Mouse (Mus musculus): ENCODE measurements around the gene Zkscan5. TPM values are rescaled to one million over a fixed set of nuclear protein-coding genes. Genes with fewer than 3 reads are reported as not detected.

Zkscan5 gene
- 13.6 and 13.7 TPM in 2 replicates for polyA plus RNA-seq (2015; fragmentation: Nextera tagmentation; extraction: Ambion mirVana)

GRCm38 (mm10) chr5:145203936-145204691, at the start of gene Zkscan5:
TSS of gene Zkscan5 (plus strand) at chr5:145204562.
- Histone ChIP-seq H3K4me2 (replicated peaks) (peak within 1 kb of the TSS; percentile 67), H3K4me1 (peaks cover 29% of the 10 kb centered on the region), H3K4me3 (replicated peaks) (peak within 1 kb of the TSS; percentile 66), H3K36me3 (peaks cover 8% of the 10 kb centered on the region; the same call in 1 of the 2 replicates), H3K9ac (peak within 1 kb of the TSS; percentile 54), H3K9me3 (replicated peaks) (no peaks in the 10 kb centered on the region), H3K27ac (replicated peaks) (peak within 1 kb of the TSS; percentile 94), H3K27me3 (no peaks in the 10 kb centered on the region)
- ATAC-seq (ENCODE audit: insufficient number of reproducible peaks, low FRiP score, low TSS enrichment, low read depth) = peak; percentile 98
- under 1% methylated on average over 22 of the region's 22 CpGs for WGBS

DNA sequence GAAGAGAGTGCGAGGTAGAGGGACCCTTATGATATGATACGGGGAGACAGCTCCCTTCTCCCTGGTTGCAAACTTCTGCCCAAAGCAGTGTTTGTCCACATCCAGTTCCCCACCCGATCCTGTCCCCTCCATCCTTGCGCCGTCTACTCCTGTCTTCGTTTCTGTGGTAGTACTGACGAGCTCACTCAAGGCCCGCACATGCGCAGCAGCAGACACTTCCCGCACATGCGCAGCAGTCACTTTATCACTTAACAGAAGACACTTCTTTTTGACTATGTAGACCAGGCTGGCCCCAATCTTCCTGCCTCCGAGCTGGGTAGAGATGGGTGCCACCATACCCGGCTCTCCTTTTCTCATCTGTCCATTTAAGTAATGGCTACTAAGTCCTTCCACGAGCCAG, 43.0 kb upstream of the Zkscan5 start:
- H3K27me3 ChIP-seq = no peaks in the 10 kb centered on the region
- H3K9me3 ChIP-seq (replicated peaks) = no peaks in the 10 kb centered on the region
- peaks cover 69% of the 10 kb centered on the region for H3K36me3 ChIP-seq
- peaks cover 17% of the 10 kb centered on the region for H3K4me1 ChIP-seq
- H3K27ac ChIP-seq (replicated peaks) = no peak overlapping the region
- no peak overlapping the region for H3K4me2 ChIP-seq (replicated peaks)
- no peak overlapping the region for H3K4me3 ChIP-seq (replicated peaks)
- 94% methylated on average over 14 of the region's 14 CpGs for WGBS
- no peak for ATAC-seq (ENCODE audit: insufficient number of reproducible peaks, low FRiP score, low TSS enrichment, low read depth)
- no peak overlapping the region for H3K9ac ChIP-seq

DNA sequence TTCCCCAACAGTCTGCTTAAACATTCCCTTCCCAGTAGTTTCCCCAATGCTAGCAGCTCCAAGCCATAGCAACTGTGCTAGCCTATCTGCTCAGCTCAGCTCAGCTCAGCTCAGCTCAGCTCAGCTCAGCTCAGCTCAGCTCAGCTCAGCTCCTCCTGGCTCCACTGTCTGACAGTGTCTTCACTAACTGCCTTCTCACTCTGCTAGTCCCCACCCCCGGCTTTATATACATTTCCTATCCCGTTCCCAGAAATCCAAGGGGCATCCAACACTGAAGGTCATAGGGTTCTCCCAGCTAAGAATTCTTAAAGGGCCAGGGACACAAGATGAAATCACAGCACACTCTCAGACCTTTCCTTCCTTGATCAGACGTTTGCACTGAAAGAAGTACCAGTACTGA, 39.7 kb upstream of the Zkscan5 start:
- Histone ChIP-seq H3K27ac (replicated peaks) (no peak overlapping the region), H3K4me3 (replicated peaks) (no peak overlapping the region), H3K27me3 (no peaks in the 10 kb centered on the region), H3K36me3 (peaks cover 42% of the 10 kb centered on the region), H3K9me3 (replicated peaks) (no peaks in the 10 kb centered on the region), H3K9ac (no peak overlapping the region), H3K4me1 (peaks cover 30% of the 10 kb centered on the region), H3K4me2 (replicated peaks) (no peak overlapping the region)
- WGBS = 58% methylated on average over 3 of the region's 3 CpGs
- no peak for ATAC-seq (ENCODE audit: insufficient number of reproducible peaks, low FRiP score, low TSS enrichment, low read depth)

DNA sequence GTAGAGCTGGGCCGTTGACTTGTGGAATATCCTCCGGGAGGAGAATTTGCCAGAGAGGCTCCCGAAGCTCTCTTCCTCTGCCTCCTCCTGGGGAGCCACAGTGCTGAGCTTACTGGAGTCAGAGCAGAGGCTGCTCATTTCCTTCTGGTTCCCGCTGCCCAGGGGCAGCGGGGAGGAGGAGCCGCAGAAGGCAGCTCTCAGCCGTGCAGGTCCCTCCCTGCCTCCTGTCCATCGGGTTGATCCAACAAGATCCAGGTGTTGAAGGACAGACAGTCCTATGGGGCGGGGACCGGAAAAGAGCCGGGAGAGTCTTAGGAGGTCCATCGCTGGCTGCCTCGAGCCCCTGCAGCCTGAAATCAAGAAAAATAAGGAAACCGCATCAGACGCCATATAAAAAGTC, 39.2 kb upstream of the Zkscan5 start:
- Histone ChIP-seq H3K27ac (replicated peaks) (no peak overlapping the region), H3K4me1 (peaks cover 30% of the 10 kb centered on the region), H3K4me3 (replicated peaks) (no peak overlapping the region), H3K4me2 (replicated peaks) (no peak overlapping the region), H3K9me3 (replicated peaks) (no peaks in the 10 kb centered on the region), H3K9ac (no peak overlapping the region), H3K27me3 (no peaks in the 10 kb centered on the region), H3K36me3 (peaks cover 40% of the 10 kb centered on the region)
- no peak for ATAC-seq (ENCODE audit: insufficient number of reproducible peaks, low FRiP score, low TSS enrichment, low read depth)
- WGBS = 84% methylated on average over 15 of the region's 15 CpGs

DNA sequence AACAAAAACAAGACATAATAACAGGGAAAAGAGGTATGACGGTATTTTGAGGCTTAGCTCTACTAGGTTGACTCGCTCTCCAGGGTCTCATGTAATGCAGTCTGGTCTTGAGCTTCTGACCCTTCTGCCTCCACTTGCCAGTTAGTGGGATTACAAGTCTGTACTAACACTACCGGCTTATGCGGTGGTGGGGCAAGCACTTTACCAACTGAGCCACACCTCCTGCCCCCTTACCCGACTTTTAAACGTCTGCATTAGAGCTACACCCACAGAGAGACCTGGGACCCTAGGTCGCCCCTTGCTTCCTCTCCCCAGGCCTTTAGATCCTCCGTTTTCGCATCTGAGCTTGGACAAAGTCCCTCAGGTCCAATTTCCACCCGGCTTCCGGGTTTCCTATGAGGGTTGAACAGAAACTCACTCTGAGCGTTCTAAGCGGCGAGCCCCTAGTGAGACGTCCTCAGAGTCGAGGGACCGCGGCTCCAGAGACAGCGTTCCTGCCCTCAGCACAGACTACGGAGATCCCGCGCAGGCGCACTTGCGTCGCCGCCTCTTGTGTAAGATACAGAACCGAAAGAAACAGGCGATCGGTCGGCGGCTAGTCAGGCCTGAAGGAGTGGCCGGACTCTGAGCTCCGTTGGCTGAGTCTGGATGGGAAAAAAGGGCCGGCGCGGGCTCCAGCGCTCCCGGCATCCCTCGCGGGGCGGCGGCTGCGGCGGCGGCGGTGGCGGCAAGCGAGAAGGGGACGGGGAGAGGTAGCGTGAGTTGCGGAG, 37.6 kb upstream of the Zkscan5 start, which contains the start of the genes Ptcd1 and Cpsf4:
TSS of gene Ptcd1 (minus strand) at position 573 of the 770 bp plus-strand sequence.
TSS of gene Cpsf4 (plus strand) at position 678 of the 770 bp plus-strand sequence.
- peak within 1 kb of the TSS; percentile 97 for H3K4me3 ChIP-seq (replicated peaks)
- H3K9ac ChIP-seq = peak within 1 kb of the TSS; percentile 90
- H3K4me2 ChIP-seq (replicated peaks) = peak within 1 kb of the TSS; percentile 75
- WGBS = under 1% methylated on average over 49 of the region's 51 CpGs
- H3K36me3 ChIP-seq = peaks cover 42% of the 10 kb centered on the region
- H3K4me1 ChIP-seq = peaks cover 30% of the 10 kb centered on the region
- peak within 1 kb of the TSS; percentile 91 for H3K27ac ChIP-seq (replicated peaks)
- no peaks in the 10 kb centered on the region for H3K27me3 ChIP-seq
- no peaks in the 10 kb centered on the region for H3K9me3 ChIP-seq (replicated peaks)
- peak; percentile 93 for ATAC-seq (ENCODE audit: insufficient number of reproducible peaks, low FRiP score, low TSS enrichment, low read depth)

DNA sequence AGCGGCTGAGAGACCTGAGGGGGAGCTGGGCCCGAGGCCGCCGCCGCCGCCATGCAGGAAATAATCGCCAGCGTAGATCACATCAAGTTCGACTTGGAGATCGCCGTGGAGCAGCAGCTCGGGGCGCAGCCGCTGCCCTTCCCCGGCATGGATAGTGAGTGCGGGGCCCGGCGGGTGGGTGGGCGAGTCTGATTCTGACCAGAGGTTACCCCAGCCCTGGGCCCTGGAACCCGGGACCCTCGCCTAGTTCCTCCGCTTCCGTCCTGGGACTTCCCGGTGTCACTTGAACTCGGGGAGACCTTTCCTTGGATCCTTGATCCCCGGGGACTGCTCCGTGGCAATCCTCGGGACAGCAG, 37.1 kb upstream of the Zkscan5 start:
- H3K4me2 ChIP-seq (replicated peaks) = peak overlapping the region; percentile 75
- WGBS = under 1% methylated on average over 28 of the region's 28 CpGs
- H3K4me1 ChIP-seq = peaks cover 30% of the 10 kb centered on the region
- H3K27me3 ChIP-seq = no peaks in the 10 kb centered on the region
- ATAC-seq (ENCODE audit: insufficient number of reproducible peaks, low FRiP score, low TSS enrichment, low read depth) = peak; percentile 9; the same call in 1 of the 2 replicates
- peak overlapping the region; percentile 91 for H3K27ac ChIP-seq (replicated peaks)
- H3K9me3 ChIP-seq (replicated peaks) = no peaks in the 10 kb centered on the region
- peaks cover 43% of the 10 kb centered on the region for H3K36me3 ChIP-seq
- peak overlapping the region; percentile 97 for H3K4me3 ChIP-seq (replicated peaks)
- H3K9ac ChIP-seq = peak overlapping the region; percentile 90

DNA sequence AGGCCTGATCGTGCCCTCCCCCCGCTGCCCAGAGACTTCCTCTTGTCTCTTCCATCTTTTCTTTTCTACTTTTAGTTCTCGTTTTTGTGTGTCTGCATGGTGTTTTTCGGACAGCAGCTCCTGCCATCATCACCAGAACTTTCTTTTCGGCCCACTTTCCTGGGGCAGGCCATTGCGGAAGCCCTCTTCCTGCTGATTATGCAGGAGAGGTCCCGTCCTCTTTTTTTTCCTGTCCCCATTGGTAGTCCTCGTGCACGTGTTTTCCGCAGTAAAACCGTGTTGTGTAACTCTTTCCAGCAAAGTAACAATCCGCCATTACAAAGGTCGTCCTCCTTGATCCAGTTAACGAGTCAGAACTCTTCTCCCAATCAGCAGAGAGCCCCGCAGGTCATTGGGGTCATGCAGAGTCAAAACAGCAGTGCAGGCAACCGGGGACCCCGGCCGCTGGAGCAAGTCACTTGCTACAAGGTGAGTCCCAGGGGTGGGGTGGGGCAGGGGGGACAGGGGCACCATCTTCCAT, 25.8 kb upstream of the Zkscan5 start:
- no peak overlapping the region for H3K4me2 ChIP-seq (replicated peaks)
- no peaks in the 10 kb centered on the region for H3K4me1 ChIP-seq
- H3K9me3 ChIP-seq (replicated peaks) = no peaks in the 10 kb centered on the region
- H3K4me3 ChIP-seq (replicated peaks) = no peak overlapping the region
- no peak for ATAC-seq (ENCODE audit: insufficient number of reproducible peaks, low FRiP score, low TSS enrichment, low read depth)
- peaks cover 99% of the 10 kb centered on the region for H3K36me3 ChIP-seq
- no peaks in the 10 kb centered on the region for H3K27me3 ChIP-seq
- H3K27ac ChIP-seq (replicated peaks) = no peak overlapping the region
- 80% methylated on average over 18 of the region's 18 CpGs for WGBS
- no peak overlapping the region for H3K9ac ChIP-seq

GRCm38 (mm10) chr5:145185244-145185643, 19.1 kb upstream of the Zkscan5 start:
- H3K9me3 ChIP-seq (replicated peaks) = no peaks in the 10 kb centered on the region
- H3K4me1 ChIP-seq = peaks cover 8% of the 10 kb centered on the region
- H3K27me3 ChIP-seq = no peaks in the 10 kb centered on the region
- peaks cover 84% of the 10 kb centered on the region for H3K36me3 ChIP-seq
- H3K9ac ChIP-seq = no peak overlapping the region
- 78% methylated on average over 2 of the region's 2 CpGs for WGBS
- H3K4me2 ChIP-seq (replicated peaks) = no peak overlapping the region
- no peak for ATAC-seq (ENCODE audit: insufficient number of reproducible peaks, low FRiP score, low TSS enrichment, low read depth)
- no peak overlapping the region for H3K4me3 ChIP-seq (replicated peaks)
- no peak overlapping the region for H3K27ac ChIP-seq (replicated peaks)

DNA sequence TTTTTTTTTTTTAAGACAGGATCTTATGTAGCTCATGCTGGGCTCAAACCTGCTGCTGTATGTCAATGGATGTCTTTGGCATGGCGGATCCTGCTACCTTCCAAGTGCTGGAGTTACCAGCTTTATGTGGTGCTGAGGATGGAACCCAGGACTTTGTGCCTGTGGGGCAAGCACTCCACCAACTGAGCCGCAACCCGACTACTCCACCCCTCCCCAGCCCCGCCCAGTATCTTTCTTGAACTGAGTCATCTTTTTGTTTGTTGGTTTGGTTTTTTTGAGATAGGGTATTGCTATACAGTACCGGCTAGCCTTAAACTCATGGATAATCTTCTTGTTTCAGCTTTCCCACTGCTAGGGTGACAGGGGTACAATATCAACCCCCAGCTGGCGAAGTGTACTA, 14.9 kb upstream of the Zkscan5 start:
- H3K4me1 ChIP-seq = peaks cover 18% of the 10 kb centered on the region
- H3K9ac ChIP-seq = no peak overlapping the region
- no peak overlapping the region for H3K27ac ChIP-seq (replicated peaks)
- H3K4me2 ChIP-seq (replicated peaks) = no peak overlapping the region
- H3K27me3 ChIP-seq = no peaks in the 10 kb centered on the region
- peaks cover 49% of the 10 kb centered on the region for H3K36me3 ChIP-seq
- H3K4me3 ChIP-seq (replicated peaks) = no peak overlapping the region
- no peak for ATAC-seq (ENCODE audit: insufficient number of reproducible peaks, low FRiP score, low TSS enrichment, low read depth)
- 88% methylated on average over 6 of the region's 6 CpGs for WGBS
- H3K9me3 ChIP-seq (replicated peaks) = no peaks in the 10 kb centered on the region

- Histone ChIP-seq H3K4me1 (peaks cover 18% of the 10 kb centered on the region), H3K9me3 (replicated peaks) (no peaks in the 10 kb centered on the region), H3K27ac (replicated peaks) (no peak overlapping the region), H3K27me3 (no peaks in the 10 kb centered on the region), H3K4me2 (replicated peaks) (peak overlapping the region; percentile 68), H3K4me3 (replicated peaks) (peak overlapping the region; percentile 78), H3K36me3 (peaks cover 51% of the 10 kb centered on the region), H3K9ac (peak overlapping the region; percentile 85)
- ATAC-seq (ENCODE audit: insufficient number of reproducible peaks, low FRiP score, low TSS enrichment, low read depth) = no peak
- WGBS = 39% methylated on average over 5 of the region's 5 CpGs
Measured at GRCm38 (mm10) chr5:145190373-145190772, 14.0 kb upstream of the Zkscan5 start.
